In the genomic region with DNA sequence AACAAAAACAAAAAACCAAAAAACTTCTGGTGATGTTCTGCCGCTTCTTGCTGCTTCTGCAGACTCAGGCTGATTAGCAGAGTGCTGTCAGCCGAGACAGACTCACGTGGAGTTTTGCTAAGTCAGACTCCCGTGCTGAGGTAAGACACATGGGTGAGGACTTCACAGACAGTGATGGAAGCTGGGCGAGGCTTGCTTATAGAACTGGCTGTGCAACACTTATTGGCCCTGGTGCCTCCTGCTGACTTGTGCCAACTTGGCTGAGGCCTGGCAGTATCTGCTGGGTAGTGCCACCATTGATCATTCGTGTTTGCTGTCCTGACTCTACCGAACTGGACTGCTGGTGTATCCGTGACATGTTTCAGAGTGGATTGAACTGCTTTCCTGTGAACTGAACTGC, we compare ENCODE assay signal across 18 mouse cellular contexts. TPM values are rescaled to one million over a fixed set of nuclear protein-coding genes. Genes with fewer than 3 reads are reported as not detected.
A peak's percentile ranks its signal among the peaks of the same experiment; 100 is the strongest.
DNase-seq lines count a peak whose midpoint lies in the region; ATAC-seq lines count a peak whose summit lies in the region.
"Had no signal": no experiment of that assay in that cellular context is flagged by ENCODE, and none has a peak within 500 bp of the region (broad histone marks: within the 10 kb centered on the region; RNA-seq: fewer than 3 reads in every experiment).

No protein-coding gene starts in this region.

- ATAC-seq in hindbrain, embryonic 12.5 days (ENCODE audit: low FRiP score), result no peak
- ATAC-seq: forebrain, embryonic 15.5 days; intestine, embryonic 16.5 days had no signal

- DNase-seq in hindbrain, embryonic 10.5 days (ENCODE audit: low spot score), result peak; percentile 8
- DNase-seq in urinary bladder, postnatal 14 days (ENCODE audit: low spot score), result peak; percentile 5
- DNase-seq in urinary bladder, postnatal 4 days (ENCODE audit: low spot score in 2 of 2), result no peak
- peak; percentile 11 for DNase-seq in embryonic facial prominence, embryonic 10.5 days (ENCODE audit: low spot score)
- no peak for DNase-seq in cerebellum, adult 11 months
- DNase-seq in left cerebral cortex, adult 18-20 months (ENCODE audit: low spot score in 2 of 2), result no peak
- DNase-seq: adrenal gland, postnatal 25 days; cerebellum, adult 2 months; gastrocnemius, postnatal 36 days; heart, adult 2 months; heart, postnatal 36 days; kidney, adult 8-10 months had no signal

- no peak overlapping the region for H3K4me3 ChIP-seq in hindbrain, embryonic 10.5 days
- H3K4me3 ChIP-seq in hindbrain, embryonic 12.5 days, result no peak overlapping the region
- H3K4me3 ChIP-seq in embryonic facial prominence, embryonic 10.5 days, result no peak overlapping the region
- H3K4me3 ChIP-seq: heart, adult 2 months had no signal

- H3K9me3 ChIP-seq in hindbrain, embryonic 10.5 days, result no peaks in the 10 kb centered on the region
- H3K9me3 ChIP-seq in hindbrain, embryonic 12.5 days (replicated peaks), result no peaks in the 10 kb centered on the region
- no peaks in the 10 kb centered on the region for H3K9me3 ChIP-seq in embryonic facial prominence, embryonic 10.5 days
- H3K9me3 ChIP-seq: forebrain, embryonic 15.5 days; G1E; heart, embryonic 12.5 days had no signal

- peaks cover 9% of the 10 kb centered on the region for H3K4me1 ChIP-seq in hindbrain, embryonic 10.5 days (replicated peaks)
- H3K4me1 ChIP-seq in hindbrain, embryonic 12.5 days, result peaks cover 5% of the 10 kb centered on the region; the same call in 1 of the 2 replicates
- peaks cover 12% of the 10 kb centered on the region; the same call in 1 of the 2 replicates for H3K4me1 ChIP-seq in embryonic facial prominence, embryonic 10.5 days
- H3K4me1 ChIP-seq: forebrain, embryonic 15.5 days; heart, embryonic 12.5 days had no signal

- peaks cover 38% of the 10 kb centered on the region for H3K27me3 ChIP-seq in hindbrain, embryonic 10.5 days (ENCODE audit: insufficient read depth, poor library complexity, severe bottlenecking)
- peaks cover 25% of the 10 kb centered on the region for H3K27me3 ChIP-seq in hindbrain, embryonic 12.5 days
- peaks cover 42% of the 10 kb centered on the region for H3K27me3 ChIP-seq in embryonic facial prominence, embryonic 10.5 days (replicated peaks; ENCODE audit: low read depth, poor library complexity, severe bottlenecking)

- no peak overlapping the region for H3K4me2 ChIP-seq in hindbrain, embryonic 12.5 days (replicated peaks)

- no peaks in the 10 kb centered on the region for H3K36me3 ChIP-seq in hindbrain, embryonic 10.5 days
- H3K36me3 ChIP-seq in hindbrain, embryonic 12.5 days, result no peaks in the 10 kb centered on the region
- H3K36me3 ChIP-seq in embryonic facial prominence, embryonic 10.5 days (replicated peaks), result no peaks in the 10 kb centered on the region
- H3K36me3 ChIP-seq: forebrain, embryonic 15.5 days; G1E; heart, embryonic 12.5 days had no signal

- no peak overlapping the region for H3K9ac ChIP-seq in hindbrain, embryonic 12.5 days
- H3K9ac ChIP-seq: forebrain, embryonic 15.5 days; hindbrain, embryonic 14.5 days had no signal

- 68% methylated on average over 8 of the region's 8 CpGs for WGBS in hindbrain, embryonic 10.5 days
- 67% methylated on average over 8 of the region's 8 CpGs for WGBS in hindbrain, embryonic 12.5 days
- WGBS in embryonic facial prominence, embryonic 10.5 days, result 55% methylated on average over 8 of the region's 8 CpGs

- H3K27ac ChIP-seq in hindbrain, embryonic 10.5 days, result no peak overlapping the region
- no peak overlapping the region for H3K27ac ChIP-seq in hindbrain, embryonic 12.5 days
- no peak overlapping the region for H3K27ac ChIP-seq in embryonic facial prominence, embryonic 10.5 days (replicated peaks)
- H3K27ac ChIP-seq: forebrain, embryonic 15.5 days; heart, adult 2 months; hindbrain, embryonic 14.5 days had no signal

RNA-seq across cellular contexts. Expression of a gene that starts 22.4 kb away (rescaled TPM):
- polyA plus RNA-seq in hindbrain, embryonic 10.5 days (2016; fragmentation: Nextera tagmentation; extraction: Ambion mirVana), result 47.9 and 62.1 TPM in 2 replicates
- 89.1 and 89.5 TPM in 2 replicates for polyA plus RNA-seq in hindbrain, embryonic 12.5 days (2016; fragmentation: Nextera tagmentation; extraction: Ambion mirVana)
- polyA plus RNA-seq in embryonic facial prominence, embryonic 10.5 days (2016; fragmentation: Nextera tagmentation; extraction: Ambion mirVana), result 67.5 and 67.7 TPM in 2 replicates
- 10 to 100 TPM; 88.1 to 89.6 TPM for total RNA-seq in left cerebral cortex, adult 18-20 months (2021)

RNA-seq across cellular contexts. Expression of a gene that starts 52.5 kb away (rescaled TPM):
- 17.8 and 23.3 TPM in 2 replicates for polyA plus RNA-seq in hindbrain, embryonic 10.5 days (2016; fragmentation: Nextera tagmentation; extraction: Ambion mirVana)
- polyA plus RNA-seq in hindbrain, embryonic 12.5 days (2016; fragmentation: Nextera tagmentation; extraction: Ambion mirVana), result 35.5 and 35.8 TPM in 2 replicates
- 22.2 and 26.5 TPM in 2 replicates for polyA plus RNA-seq in embryonic facial prominence, embryonic 10.5 days (2016; fragmentation: Nextera tagmentation; extraction: Ambion mirVana)
- total RNA-seq in left cerebral cortex, adult 18-20 months (2021), result 10 to 100 TPM; 30.3 to 31.1 TPM

Comparison
In these comparisons a context has a peak if more than half of its experiments do, and no peak if none do; other contexts are left out.
1. DNase-seq: peak in hindbrain, embryonic 10.5 days (single experiment), urinary bladder, postnatal 14 days (single experiment) and embryonic facial prominence, embryonic 10.5 days (single experiment); none in urinary bladder, postnatal 4 days (0 of 2), cerebellum, adult 11 months (single experiment) and left cerebral cortex, adult 18-20 months (0 of 2).